Mouse (Mus musculus): ENCODE measurements around the gene Zpbp2.

Zpbp2 gene

GRCm38 (mm10) chr11:98550975-98551828 is at the start of gene Zpbp2:
Zpbp2 (plus strand) TSS chr11:98551097.
- peak; percentile 97 for DNase-seq

GRCm38 (mm10) chr11:98504926-98505325 is 46.0 kb upstream of the Zpbp2 start:
- DNase-seq: no peak

DNA sequence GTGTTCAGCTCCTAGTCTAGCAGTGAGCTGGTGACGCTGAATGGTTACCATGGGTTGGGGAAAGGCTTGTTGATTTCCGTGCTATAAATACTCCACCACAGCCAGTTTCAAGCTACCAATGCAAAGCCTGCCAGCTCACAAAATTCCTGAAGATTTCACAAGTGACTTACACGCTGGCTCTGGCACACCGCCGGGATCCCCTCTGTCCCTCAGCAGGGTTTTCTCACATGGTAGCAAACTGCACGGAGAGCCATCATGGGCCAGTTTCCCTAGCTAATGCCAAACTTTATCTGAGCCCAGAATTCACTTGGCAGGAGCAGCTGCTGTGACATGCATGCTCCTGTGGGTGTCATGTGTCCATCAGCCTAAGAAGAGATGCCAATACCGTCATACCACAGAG is 41.5 kb upstream of the Zpbp2 start:
- DNase-seq: no peak

DNA sequence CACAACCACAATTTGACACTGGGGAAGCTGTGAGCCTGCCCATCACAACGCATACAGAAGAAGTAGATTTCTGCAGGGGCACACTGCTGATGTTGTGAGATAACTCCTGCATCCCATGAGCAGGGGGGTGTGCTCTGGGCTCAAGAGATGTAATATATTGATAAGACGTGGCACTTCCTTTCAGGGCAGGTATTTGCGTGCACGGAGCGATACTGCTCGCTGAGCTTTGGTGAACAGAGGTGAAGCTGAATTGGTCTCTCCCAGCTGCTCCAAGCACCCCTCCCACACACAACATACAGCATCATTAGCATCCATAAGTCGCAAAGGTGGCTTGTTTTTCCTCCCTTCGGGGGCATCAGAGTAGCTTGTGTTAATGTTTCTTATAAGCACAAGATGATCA is 40.8 kb upstream of the Zpbp2 start:
- no peak for DNase-seq

- peak; percentile 48 for DNase-seq
These were observed 38.0 kb upstream of the Zpbp2 start for GRCm38 (mm10) chr11:98512881-98513280.

- DNase-seq: no peak
These were observed 37.5 kb upstream of the Zpbp2 start for GRCm38 (mm10) chr11:98513356-98513936.

- DNase-seq: no peak
These were observed 30.4 kb upstream of the Zpbp2 start for GRCm38 (mm10) chr11:98520468-98520867.

GRCm38 (mm10) chr11:98525140-98525539 is 25.8 kb upstream of the Zpbp2 start:
- peak; percentile 73 for DNase-seq

- DNase-seq: peak; percentile 78
These were observed 24.0 kb upstream of the Zpbp2 start for GRCm38 (mm10) chr11:98526824-98527461.

- no peak for DNase-seq
These were observed 13.3 kb upstream of the Zpbp2 start for GRCm38 (mm10) chr11:98537480-98538034.

GRCm38 (mm10) chr11:98540319-98540718 is 10.6 kb upstream of the Zpbp2 start:
- no peak for DNase-seq

DNA sequence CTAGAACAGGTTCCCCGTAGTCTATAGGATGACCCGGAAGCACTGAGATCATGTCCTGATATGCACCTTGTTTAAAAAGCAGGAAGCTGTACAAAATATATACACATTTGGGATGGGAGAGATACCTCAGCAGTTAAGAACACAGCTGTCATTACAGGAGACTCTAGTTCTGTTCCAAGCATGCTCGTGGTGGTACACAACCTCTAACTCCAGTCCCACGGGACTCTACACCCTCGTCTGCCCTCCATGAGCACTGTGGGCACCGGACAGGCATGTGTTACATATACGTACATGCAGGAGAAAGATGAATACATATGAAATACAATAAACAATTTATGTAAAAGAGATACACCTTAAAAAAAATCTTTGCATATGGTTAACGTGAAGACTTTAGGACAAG is 8.3 kb upstream of the Zpbp2 start:
- DNase-seq: no peak

DNA sequence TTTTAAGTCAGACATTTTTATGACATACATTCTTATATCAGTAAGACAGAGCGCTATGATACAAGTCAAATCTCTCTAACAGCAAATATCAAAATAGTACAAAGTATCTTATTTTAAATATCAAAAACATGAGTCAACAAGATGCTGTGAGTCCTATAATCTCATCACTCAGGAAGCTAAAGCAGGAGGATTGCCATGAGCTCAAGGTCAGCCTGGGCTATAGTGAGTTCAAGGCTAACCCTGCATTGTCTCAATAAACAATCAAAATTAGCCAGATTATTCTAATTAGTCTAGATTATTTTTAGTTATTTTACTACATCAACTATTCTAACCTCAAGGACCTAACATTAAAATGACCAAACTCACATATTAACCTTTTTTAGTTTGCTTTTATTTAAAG is 7.5 kb upstream of the Zpbp2 start:
- no peak for DNase-seq

- DNase-seq: no peak
These were observed 5.8 kb upstream of the Zpbp2 start for GRCm38 (mm10) chr11:98544890-98545677.

- peak; percentile 86 for DNase-seq
These were observed 5.1 kb upstream of the Zpbp2 start, which contains the start of gene Ikzf3 for GRCm38 (mm10) chr11:98545711-98546231. Ikzf3 (minus strand) TSS chr11:98546031.

GRCm38 (mm10) chr11:98546529-98547307 is 4.2 kb upstream of the Zpbp2 start:
- DNase-seq: peak; percentile 48

- no peak for DNase-seq
These were observed 3.6 kb upstream of the Zpbp2 start for GRCm38 (mm10) chr11:98547308-98547693.

DNA sequence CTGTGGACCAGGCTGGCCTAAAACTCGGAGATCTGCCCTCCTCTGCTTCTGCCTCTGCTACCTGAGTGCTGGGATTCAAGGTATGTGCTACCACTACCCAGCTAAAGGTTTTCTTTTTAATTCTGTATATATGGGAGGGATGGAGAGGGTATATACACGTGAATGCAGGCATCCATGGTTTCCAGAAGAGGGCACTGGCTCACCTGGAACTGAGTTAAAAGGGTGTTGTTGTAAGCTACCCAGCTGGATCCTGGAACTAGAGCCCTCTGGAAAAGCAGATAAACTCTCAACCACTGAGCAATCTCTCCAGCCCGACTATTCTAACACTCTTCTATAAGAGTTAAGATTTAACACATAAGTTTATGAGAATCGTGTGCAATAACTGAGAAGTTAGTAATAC is 1.5 kb upstream of the Zpbp2 start:
- DNase-seq: no peak

GRCm38 (mm10) chr11:98550311-98550974 is 454 bp upstream of the Zpbp2 start:
- DNase-seq: peak; percentile 58

DNA sequence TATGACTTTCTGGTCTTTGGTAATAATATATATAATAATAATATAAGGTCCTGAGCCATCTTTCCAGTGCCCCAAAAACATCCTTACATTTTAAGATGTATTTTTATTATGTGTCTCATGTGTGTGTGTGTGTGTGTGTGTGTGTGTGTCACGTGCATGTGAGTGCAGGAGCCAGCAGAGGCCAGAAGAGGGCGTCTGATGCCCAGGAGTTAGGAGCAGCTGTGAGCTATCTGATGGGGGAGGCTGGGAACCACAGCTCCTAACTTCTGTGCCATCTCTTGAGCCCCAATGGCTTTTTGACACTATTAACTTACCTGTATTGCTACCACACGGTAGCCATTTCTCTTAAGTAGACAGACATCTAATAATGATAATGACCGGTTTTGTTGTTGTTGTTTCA is 3.1 kb downstream of the Zpbp2 start:
- DNase-seq: no peak

DNA sequence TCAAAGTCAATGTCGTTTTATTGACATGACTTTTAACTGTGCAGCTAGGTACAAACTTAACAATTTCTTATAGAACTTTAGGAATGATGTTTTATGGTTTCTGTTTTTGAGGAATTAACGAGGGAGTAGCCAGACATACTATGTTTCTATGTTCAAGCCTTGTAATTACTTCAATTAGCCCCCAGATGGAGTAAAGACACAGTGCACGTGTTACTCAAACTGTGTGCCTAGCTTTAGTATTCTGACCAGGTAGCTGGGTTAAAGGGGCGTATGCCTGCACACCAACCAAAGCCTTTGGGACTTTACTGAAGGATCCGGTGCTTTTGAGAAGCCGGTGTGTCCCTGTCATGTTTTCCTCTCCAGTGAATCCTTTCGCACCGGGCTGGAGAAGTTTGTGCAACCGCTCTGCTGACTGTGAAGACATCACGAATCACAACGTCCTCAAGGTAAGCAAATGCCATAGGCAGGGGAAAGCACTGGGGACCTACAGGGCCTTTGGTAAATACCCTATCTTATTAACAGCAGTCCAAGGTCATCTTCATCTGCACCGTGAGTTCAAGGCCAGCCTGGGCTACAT is 4.3 kb downstream of the Zpbp2 start:
- DNase-seq: no peak
